Mouse (Mus musculus) embryonic fibroblast, embryonic 13.5 days (primary cell): ENCODE data around the gene Cacng3. TPM values are rescaled to one million over a fixed set of nuclear protein-coding genes. Genes with fewer than 3 reads are reported as not detected.

Experiments used
- H3K27ac ChIP-seq: 2 replicates; pipeline ENCODE4 v1.5.1; 2012; ENCODE audit warnings: low read length, control low read depth, inconsistent platforms; ENCODE audit not compliant: insufficient read depth
- H3K4me1 ChIP-seq: 2 replicates; pipeline ENCODE4 v1.6.1; 2011; ENCODE audit warnings: low read length; ENCODE audit not compliant: control insufficient read depth, insufficient read depth
- H3K4me3 ChIP-seq: 2 replicates; pipeline ENCODE4 v1.5.1; 2011; ENCODE audit warnings: mild to moderate bottlenecking, control low read depth, low read length; ENCODE audit not compliant: insufficient read depth
- CTCF ChIP-seq: IDR thresholded peaks from 2 replicates; pipeline ENCODE4 v1.5.1; 2011; ENCODE audit warnings: mild to moderate bottlenecking, control low read depth, low read length, moderate library complexity, borderline replicate concordance; ENCODE audit not compliant: insufficient read depth
- POLR2A ChIP-seq: IDR thresholded peaks from 2 replicates; pipeline ENCODE4 v1.6.1; 2011; ENCODE audit warnings: low read depth, mild to moderate bottlenecking, control low read depth, low read length, moderate library complexity
- polyA plus RNA-seq: library from polyadenylated mRNA; stranded (reverse); fragments of >200 nt; gene quantifications from 2 replicates; pipeline ENCODE4 v1.2.4, GENCODE M21; 2011; ENCODE audit warnings: low read depth; ENCODE audit not compliant: missing spikeins, insufficient read length

Gene Cacng3
- polyA plus RNA-seq, 1 experiment, result not detected

GRCm38 (mm10) chr7:122656671-122657070, 13.6 kb upstream of the Cacng3 start:
- TF ChIP-seq CTCF, result no peak
- TF ChIP-seq POLR2A, result no peak
- no peak overlapping the region for H3K4me3 ChIP-seq

GRCm38 (mm10) chr7:122657423-122658126, 12.7 kb upstream of the Cacng3 start:
- Histone ChIP-seq H3K4me3 (no peak overlapping the region), H3K27ac (no peak overlapping the region), H3K4me1 (no peaks in the 10 kb centered on the region)
- TF ChIP-seq POLR2A, result no peak
- TF ChIP-seq CTCF, result no peak

More at GRCm38 (mm10) chr7:122656671-122657070, 13.6 kb upstream of the Cacng3 start:
- H3K4me1 ChIP-seq, result no peaks in the 10 kb centered on the region
- no peak overlapping the region for H3K27ac ChIP-seq

- no peak overlapping the region for H3K27ac ChIP-seq
- no peaks in the 10 kb centered on the region for H3K4me1 ChIP-seq
- TF ChIP-seq POLR2A (no peak), CTCF (no peak)
- no peak overlapping the region for H3K4me3 ChIP-seq
Measured at GRCm38 (mm10) chr7:122665311-122666049, 4.8 kb upstream of the Cacng3 start.

- TF ChIP-seq CTCF (no peak), POLR2A (no peak)
- no peak overlapping the region for H3K4me3 ChIP-seq
- no peaks in the 10 kb centered on the region for H3K4me1 ChIP-seq
- no peak overlapping the region for H3K27ac ChIP-seq
Measured at GRCm38 (mm10) chr7:122667903-122668302, 2.4 kb upstream of the Cacng3 start.

- TF ChIP-seq CTCF, result no peak
- TF ChIP-seq POLR2A, result no peak
- no peak overlapping the region for H3K27ac ChIP-seq
- H3K4me1 ChIP-seq, result no peaks in the 10 kb centered on the region
- H3K4me3 ChIP-seq, result no peak overlapping the region
Measured at GRCm38 (mm10) chr7:122670873-122671641, 765 bp downstream of the Cacng3 start.

- H3K4me1 ChIP-seq, result no peaks in the 10 kb centered on the region
- H3K4me3 ChIP-seq, result no peak overlapping the region
- TF ChIP-seq POLR2A, result no peak
- no peak for TF ChIP-seq CTCF
- no peak overlapping the region for H3K27ac ChIP-seq
Measured at GRCm38 (mm10) chr7:122672981-122673380, 2.7 kb downstream of the Cacng3 start.

- no peak overlapping the region for H3K4me3 ChIP-seq
- H3K4me1 ChIP-seq, result no peaks in the 10 kb centered on the region
- no peak for TF ChIP-seq POLR2A
- TF ChIP-seq CTCF, result no peak
- no peak overlapping the region for H3K27ac ChIP-seq
Measured at GRCm38 (mm10) chr7:122675207-122675606, 4.9 kb downstream of the Cacng3 start.

GRCm38 (mm10) chr7:122701751-122702150, 31.5 kb downstream of the Cacng3 start:
- no peaks in the 10 kb centered on the region for H3K4me1 ChIP-seq
- no peak for TF ChIP-seq POLR2A
- TF ChIP-seq CTCF, result no peak
- no peak overlapping the region for H3K4me3 ChIP-seq
- no peak overlapping the region for H3K27ac ChIP-seq

GRCm38 (mm10) chr7:122702443-122702842, 32.2 kb downstream of the Cacng3 start:
- no peaks in the 10 kb centered on the region for H3K4me1 ChIP-seq
- TF ChIP-seq POLR2A (no peak), CTCF (no peak)
- no peak overlapping the region for H3K27ac ChIP-seq
- H3K4me3 ChIP-seq, result no peak overlapping the region

GRCm38 (mm10) chr7:122706736-122707135, 36.4 kb downstream of the Cacng3 start:
- TF ChIP-seq CTCF, result no peak
- no peak for TF ChIP-seq POLR2A
- H3K4me3 ChIP-seq, result no peak overlapping the region
- no peak overlapping the region for H3K27ac ChIP-seq
- H3K4me1 ChIP-seq, result no peaks in the 10 kb centered on the region
